Mouse (Mus musculus) MEL (cell line): ENCODE measurements around the gene Snx29. TPM values are rescaled to one million over a fixed set of nuclear protein-coding genes. Genes with fewer than 3 reads are reported as not detected.

Source experiments
- DNase-seq: peaks from one replicate; pipeline ENCODE4 v3.0.0; 2011; ENCODE audit warnings: low read depth, low spot score
- H3K27ac ChIP-seq: 2 replicates; pipeline ENCODE4 v1.5.1; 2012; ENCODE audit warnings: low read depth, mild to moderate bottlenecking, control low read depth, low read length, moderate library complexity; ENCODE audit not compliant: control insufficient read depth
- H3K27me3 ChIP-seq, 2 experiments: fragments of 150-350 bp in 1 of 2; sonication (generic) in 1 of 2; 2 replicates each; pipeline ENCODE4 v1.6.1; 2012; ENCODE audit warnings: low read length in 2 of 2, mild to moderate bottlenecking in 2 of 2, improper control_type of control experiment in 1 of 2, moderate library complexity in 1 of 2; ENCODE audit not compliant: insufficient read depth in 2 of 2, control insufficient read depth in 1 of 2
- H3K36me3 ChIP-seq, 2 experiments: 2 replicates each; pipeline ENCODE4 v1.6.1; 2012 to 2014; ENCODE audit warnings: low read length in 2 of 2, improper control_type of control experiment in 1 of 2, inconsistent platforms in 1 of 2, mild to moderate bottlenecking in 1 of 2; ENCODE audit not compliant: insufficient read depth in 2 of 2, control insufficient read depth in 1 of 2
- H3K4me1 ChIP-seq, 2 experiments: fragments of 150-350 bp in 1 of 2; sonication (generic) in 1 of 2; 2 replicates each; pipeline ENCODE4 v1.6.1; 2012; ENCODE audit warnings: low read length in 2 of 2, improper control_type of control experiment in 1 of 2, mild to moderate bottlenecking in 1 of 2; ENCODE audit not compliant: insufficient read depth in 2 of 2, control insufficient read depth in 1 of 2
- H3K4me3 ChIP-seq, 2 experiments: fragments of 150-350 bp in 1 of 2; sonication (generic) in 1 of 2; 2 replicates each; pipeline ENCODE4 v1.5.1; 2012; ENCODE audit warnings: low read depth in 2 of 2, low read length in 2 of 2, mild to moderate bottlenecking in 2 of 2, moderate library complexity in 2 of 2, control low read depth in 1 of 2, improper control_type of control experiment in 1 of 2; ENCODE audit not compliant: control insufficient read depth in 1 of 2, insufficient read depth in 1 of 2
- H3K79me2 ChIP-seq: 2 replicates; pipeline ENCODE4 v1.6.1; 2012; ENCODE audit warnings: mild to moderate bottlenecking, low read length, moderate library complexity; ENCODE audit not compliant: control insufficient read depth, poor library complexity, insufficient read depth
- H3K9ac ChIP-seq: 2 replicates; pipeline ENCODE4 v1.6.1; 2012; ENCODE audit warnings: low read depth, mild to moderate bottlenecking, control low read depth, low read length, moderate library complexity; ENCODE audit not compliant: control insufficient read depth, poor library complexity, severe bottlenecking
- H3K9me3 ChIP-seq: fragments of 150-350 bp; sonication (generic); replicated peaks from 2 replicates; pipeline ENCODE4 v1.6.1; 2012; ENCODE audit warnings: mild to moderate bottlenecking, low read length, improper control_type of control experiment, moderate library complexity; ENCODE audit not compliant: insufficient read depth
- BHLHE40 ChIP-seq: IDR thresholded peaks from 2 replicates; pipeline ENCODE4 v1.6.1; 2012; ENCODE audit warnings: low read depth, mild to moderate bottlenecking, inconsistent platforms, low read length, improper control_type of control experiment, borderline replicate concordance
- E2F4 ChIP-seq: IDR thresholded peaks from 2 replicates; pipeline ENCODE4 v1.6.1; 2011; ENCODE audit warnings: low read depth, low read length, improper control_type of control experiment, borderline replicate concordance
- ELF1 ChIP-seq: IDR thresholded peaks from 2 replicates; pipeline ENCODE4 v1.6.1; 2014; ENCODE audit warnings: low read depth, mild to moderate bottlenecking, inconsistent platforms, low read length, improper control_type of control experiment, moderate library complexity
- EP300 ChIP-seq, 2 experiments: IDR thresholded peaks; 2 replicates each; pipeline ENCODE4 v1.6.1; 2011; ENCODE audit warnings: improper control_type of control experiment in 2 of 2, low read length in 2 of 2, low read depth in 1 of 2, mild to moderate bottlenecking in 1 of 2
- GABPA ChIP-seq: IDR thresholded peaks from 2 replicates; pipeline ENCODE4 v1.6.1; 2012; ENCODE audit warnings: low read depth, mild to moderate bottlenecking, inconsistent platforms, low read length, improper control_type of control experiment, moderate library complexity
- GATA1 ChIP-seq: IDR thresholded peaks from 2 replicates; pipeline ENCODE4 v1.6.1; 2011; ENCODE audit warnings: low read depth, low read length, improper control_type of control experiment
- JUND ChIP-seq: IDR thresholded peaks from 2 replicates; pipeline ENCODE4 v1.6.1; 2011; ENCODE audit warnings: low read depth, mild to moderate bottlenecking, improper control_type of control experiment, low read length
- KAT2A ChIP-seq: conservative IDR thresholded peaks from 2 replicates; pipeline ENCODE4 v1.6.1; 2012; ENCODE audit warnings: low read depth, low read length, improper control_type of control experiment, inconsistent platforms
- MAX ChIP-seq: IDR thresholded peaks from 2 replicates; pipeline ENCODE4 v1.6.1; 2011; ENCODE audit warnings: low read length, improper control_type of control experiment
- MAZ ChIP-seq: IDR thresholded peaks from 2 replicates; pipeline ENCODE4 v1.6.1; 2012; ENCODE audit warnings: low read depth, mild to moderate bottlenecking, inconsistent platforms, low read length, improper control_type of control experiment
- MYB ChIP-seq: IDR thresholded peaks from 2 replicates; pipeline ENCODE4 v1.6.1; 2011; ENCODE audit warnings: mild to moderate bottlenecking, low read depth, low read length, improper control_type of control experiment
- NRF1 ChIP-seq: IDR thresholded peaks from 2 replicates; pipeline ENCODE4 v1.6.1; 2014; ENCODE audit warnings: low read depth, mild to moderate bottlenecking, inconsistent platforms, low read length, improper control_type of control experiment, moderate library complexity; ENCODE audit not compliant: poor library complexity, insufficient read depth, severe bottlenecking
- POLR2AphosphoS2 ChIP-seq: IDR thresholded peaks from 2 replicates; pipeline ENCODE4 v1.6.1; 2011; ENCODE audit warnings: low read length, improper control_type of control experiment
- POLR2AphosphoS5 ChIP-seq: IDR thresholded peaks from 2 replicates; pipeline ENCODE4 v1.6.1; 2012; ENCODE audit warnings: low read depth, borderline replicate concordance, mild to moderate bottlenecking, inconsistent platforms, low read length, moderate library complexity, mixed read lengths
- RAD21 ChIP-seq: IDR thresholded peaks from 2 replicates; pipeline ENCODE4 v1.6.1; 2011; ENCODE audit warnings: mild to moderate bottlenecking, low read depth, low read length, improper control_type of control experiment
- SIN3A ChIP-seq: IDR thresholded peaks from 2 replicates; pipeline ENCODE4 v1.6.1; 2012; ENCODE audit warnings: low read length, improper control_type of control experiment, inconsistent platforms
- SMC3 ChIP-seq: IDR thresholded peaks from 2 replicates; pipeline ENCODE4 v1.6.1; 2011; ENCODE audit warnings: low read depth, low read length, improper control_type of control experiment
- TAL1 ChIP-seq: IDR thresholded peaks from 2 replicates; pipeline ENCODE4 v1.6.1; 2012; ENCODE audit warnings: mild to moderate bottlenecking, inconsistent platforms, low read length, moderate library complexity, mixed read lengths
- TBP ChIP-seq: IDR thresholded peaks from 2 replicates; pipeline ENCODE4 v1.8.0; 2011; ENCODE audit warnings: low read depth, low read length, improper control_type of control experiment
- USF2 ChIP-seq, 2 experiments: IDR thresholded peaks; 2 replicates each; pipeline ENCODE4 v1.6.1; 2011 to 2012; ENCODE audit warnings: improper control_type of control experiment in 2 of 2, low read length in 2 of 2, borderline replicate concordance in 1 of 2, inconsistent platforms in 1 of 2, low read depth in 1 of 2, mild to moderate bottlenecking in 1 of 2; ENCODE audit not compliant: insufficient read depth in 1 of 2
- ZMIZ1 ChIP-seq: IDR thresholded peaks from 2 replicates; pipeline ENCODE4 v1.6.1; 2012; ENCODE audit warnings: low read depth, mild to moderate bottlenecking, inconsistent platforms, low read length, improper control_type of control experiment, moderate library complexity
- ZNF384 ChIP-seq: IDR thresholded peaks from 2 replicates; pipeline ENCODE4 v1.6.1; 2012; ENCODE audit warnings: low read depth, mild to moderate bottlenecking, inconsistent platforms, low read length, improper control_type of control experiment
- polyA plus RNA-seq, 2 experiments: library from polyadenylated mRNA; stranded (reverse) in 1 of 2; unstranded in 1 of 2; fragments of >175 nt in 1 of 2; fragments of >200 nt in 1 of 2; gene quantifications; 2 replicates each; pipeline versions ENCODE4 v1.2.1 to v1.2.4; 2012; ENCODE audit warnings: low replicate concordance in 2 of 2, low read depth in 1 of 2; ENCODE audit not compliant: insufficient read length in 2 of 2, insufficient read depth in 1 of 2, missing spikeins in 1 of 2
- total RNA-seq: library from RNA; depleted of rRNA; stranded (reverse); fragments of 300-350 nt; gene quantifications from 2 replicates; pipeline ENCODE4 v1.2.3, GENCODE M21; 2012

Snx29 gene
- total and polyA plus RNA-seq, 3 experiments: 0.72 to 0.73 TPM; not detected in 1

GRCm38 (mm10) chr16:11589336-11589735 lies 266.6 kb downstream of the Snx29 start:
- Histone ChIP-seq H3K27ac (no peak overlapping the region), H3K36me3 (no peaks in the 10 kb centered on the region), H3K27me3 (no peaks in the 10 kb centered on the region), H3K4me3 (no peak overlapping the region), H3K9me3 (no peaks in the 10 kb centered on the region), H3K9ac (no peak overlapping the region), H3K4me1 (no peaks in the 10 kb centered on the region), H3K79me2 (no peaks in the 10 kb centered on the region)
- no peak for TF ChIP-seq POLR2AphosphoS5
- no peak for DNase-seq

- Histone ChIP-seq H3K27me3 (no peaks in the 10 kb centered on the region), H3K9ac (no peak overlapping the region), H3K79me2 (no peaks in the 10 kb centered on the region), H3K4me3 (no peak overlapping the region), H3K27ac (no peak overlapping the region), H3K36me3 (no peaks in the 10 kb centered on the region), H3K9me3 (no peaks in the 10 kb centered on the region), H3K4me1 (no peaks in the 10 kb centered on the region)
- no peak for TF ChIP-seq MAZ
- TF ChIP-seq SIN3A: no peak
- no peak for TF ChIP-seq GABPA
- TF ChIP-seq TBP: no peak
- TF ChIP-seq TAL1: no peak
- TF ChIP-seq JUND: no peak
- TF ChIP-seq MYB: no peak
- TF ChIP-seq RAD21: no peak
- TF ChIP-seq KAT2A: no peak
- no peak for TF ChIP-seq MAX
- TF ChIP-seq EP300 (IDR thresholded peaks at IDR 0.05; ENCODE audit: low read depth in 1 of 2, low read length in 2 of 2): no peak
- DNase-seq: no peak
Measured at GRCm38 (mm10) chr16:11589782-11590695, 267.3 kb downstream of the Snx29 start.

DNA sequence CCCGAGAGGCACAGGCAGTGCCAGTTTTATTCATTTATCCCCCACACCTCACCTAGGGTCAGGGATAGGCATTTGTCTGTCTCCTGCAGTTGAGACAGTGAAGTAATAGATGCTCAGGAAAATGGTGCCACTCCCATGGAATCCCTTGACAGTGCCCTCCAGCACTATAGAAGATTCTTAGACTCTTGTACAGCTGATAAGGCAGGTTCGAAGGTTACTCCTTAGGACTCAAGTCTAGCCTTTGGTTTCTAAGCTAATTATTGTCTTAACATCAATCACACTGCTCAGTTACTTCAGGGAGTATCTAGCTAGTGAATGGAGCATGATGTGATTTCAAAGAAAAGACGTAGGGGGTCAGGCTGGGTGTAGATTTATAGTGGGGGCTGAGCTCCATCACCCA lies 273.9 kb downstream of the Snx29 start:
- no peak for DNase-seq
- H3K9ac ChIP-seq: no peak overlapping the region
- no peak for TF ChIP-seq USF2 (IDR thresholded peaks at IDR 0.05; ENCODE audit: borderline replicate concordance in 1 of 2, insufficient read depth in 1 of 2, low read depth in 1 of 2, low read length in 2 of 2)
- no peak for TF ChIP-seq E2F4
- TF ChIP-seq MAX: no peak
- no peak for TF ChIP-seq EP300 (IDR thresholded peaks at IDR 0.05; ENCODE audit: low read depth in 1 of 2, low read length in 2 of 2)
- no peak for TF ChIP-seq GATA1
- TF ChIP-seq POLR2AphosphoS5: no peak
- TF ChIP-seq NRF1: no peak
- no peak for TF ChIP-seq BHLHE40
- TF ChIP-seq TBP: no peak
- no peak for TF ChIP-seq KAT2A
- no peak for TF ChIP-seq TAL1
- TF ChIP-seq ZNF384: no peak
- TF ChIP-seq MAZ: no peak
- no peak for TF ChIP-seq SIN3A
- TF ChIP-seq ZMIZ1: no peak
- TF ChIP-seq SMC3: no peak
- TF ChIP-seq POLR2AphosphoS2: no peak
- TF ChIP-seq ELF1: no peak
- TF ChIP-seq, all 39 proteins: peak for 0
- no peaks in the 10 kb centered on the region for H3K36me3 ChIP-seq
- H3K4me3 ChIP-seq: no peak overlapping the region
- H3K27ac ChIP-seq: no peak overlapping the region
- no peaks in the 10 kb centered on the region for H3K79me2 ChIP-seq
- no peaks in the 10 kb centered on the region for H3K27me3 ChIP-seq
- H3K4me1 ChIP-seq: no peaks in the 10 kb centered on the region
- no peaks in the 10 kb centered on the region for H3K9me3 ChIP-seq
